28 mouse cellular contexts compared by ENCODE assay signal in the genomic region with DNA sequence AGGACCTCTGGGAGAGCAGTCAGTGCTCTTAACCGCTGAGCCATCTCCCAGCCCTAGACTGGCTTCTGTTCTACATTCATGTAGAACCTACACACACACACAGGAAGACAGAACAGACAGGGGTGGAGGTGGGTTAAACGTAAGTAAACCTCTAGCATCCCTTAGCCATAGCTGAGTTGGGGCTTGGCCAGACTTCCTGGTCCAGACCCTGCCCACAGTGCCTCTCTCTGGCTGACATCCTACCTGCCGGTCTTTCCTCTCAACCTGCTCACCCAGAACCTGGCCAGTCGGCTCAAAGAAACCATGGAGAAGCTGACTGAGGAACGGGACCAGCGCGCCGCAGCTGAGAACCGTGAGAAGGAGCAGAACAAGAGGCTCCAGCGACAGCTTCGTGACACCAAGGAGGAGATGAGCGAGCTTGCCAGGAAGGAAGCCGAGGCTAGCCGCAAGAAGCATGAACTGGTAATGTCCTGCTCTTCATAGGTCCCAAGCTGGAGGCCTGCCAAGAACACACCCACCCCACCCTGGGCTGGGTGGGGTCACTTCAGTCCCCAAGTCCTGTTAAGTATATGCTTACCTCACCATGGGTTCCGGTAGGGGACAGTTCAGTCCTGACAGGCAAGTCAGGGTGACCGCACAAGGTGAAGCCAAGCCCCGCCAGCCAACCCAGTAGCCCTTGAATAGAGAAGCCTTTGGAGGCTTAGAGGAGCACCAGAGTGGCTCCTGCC. TPM values are rescaled to one million over a fixed set of nuclear protein-coding genes. Genes with fewer than 3 reads are reported as not detected.
A peak's percentile ranks its signal among the peaks of the same experiment; 100 is the strongest.
DNase-seq lines count a peak whose midpoint lies in the region; ATAC-seq and TF ChIP-seq lines count a peak whose summit lies in the region.
"Had no signal": no experiment of that assay in that cellular context is flagged by ENCODE, and none has a peak within 500 bp of the region (broad histone marks: within the 10 kb centered on the region; RNA-seq: fewer than 3 reads in every experiment).

No protein-coding gene starts in this region.

- H3K9me3 ChIP-seq in heart, postnatal 0 days (replicated peaks; ENCODE audit: control insufficient read depth, low read length) = no peaks in the 10 kb centered on the region
- no peaks in the 10 kb centered on the region for H3K9me3 ChIP-seq in MEL (replicated peaks; ENCODE audit: insufficient read depth, low read length)
- H3K9me3 ChIP-seq in stomach, postnatal 0 days (ENCODE audit: control insufficient read depth, low read length) = no peaks in the 10 kb centered on the region
- H3K9me3 ChIP-seq: embryonic facial prominence, embryonic 12.5 days; heart, embryonic 10.5 days; hindbrain, embryonic 15.5 days; limb, embryonic 13.5 days; midbrain, embryonic 12.5 days had no signal

- TF ChIP-seq EP300 in heart, postnatal 0 days (IDR thresholded peaks at IDR 0.05; ENCODE audit: low read depth) = no peak
- TF ChIP-seq EP300 in MEL (IDR thresholded peaks at IDR 0.05; ENCODE audit: low read depth in 1 of 2, low read length in 2 of 2) = no peak
- TF ChIP-seq EP300 in stomach, postnatal 0 days (optimal IDR thresholded peaks at IDR 0.05) = no peak

- peaks cover 92% of the 10 kb centered on the region for H3K36me3 ChIP-seq in heart, postnatal 0 days (replicated peaks; ENCODE audit: control insufficient read depth, insufficient read depth, low read length)
- H3K36me3 ChIP-seq in MEL (ENCODE audit: control insufficient read depth in 1 of 2, insufficient read depth in 2 of 2, low read length in 2 of 2) = no peaks in the 10 kb centered on the region
- H3K36me3 ChIP-seq in stomach, postnatal 0 days (ENCODE audit: control insufficient read depth, insufficient read depth, low read length) = peaks cover 13% of the 10 kb centered on the region

- TF ChIP-seq RAD21 in MEL (IDR thresholded peaks at IDR 0.05; ENCODE audit: low read depth, low read length) = no peak

- no peak for TF ChIP-seq POLR2A in MEL (IDR thresholded peaks at IDR 0.05; ENCODE audit: control insufficient read depth in 1 of 2, insufficient read depth in 1 of 2, low read depth in 1 of 2, low read length in 2 of 2, poor library complexity in 1 of 2)

- TF ChIP-seq CTCF in heart, postnatal 0 days (IDR thresholded peaks at IDR 0.05; ENCODE audit: low read depth) = no peak
- no peak for TF ChIP-seq CTCF in MEL (IDR thresholded peaks at IDR 0.05 in 2 of 3, conservative IDR thresholded peaks at IDR 0.05 in 1 of 3; ENCODE audit: control insufficient read depth in 1 of 3, insufficient read depth in 1 of 3, low read depth in 2 of 3, low read length in 3 of 3, poor library complexity in 1 of 3, severe bottlenecking in 1 of 3)
- no peak for TF ChIP-seq CTCF in stomach, postnatal 0 days (IDR thresholded peaks at IDR 0.05; ENCODE audit: low read depth)

- no peak for DNase-seq in heart, postnatal 0 days (ENCODE audit: low spot score)
- DNase-seq in heart, postnatal 36 days = no peak
- peak; percentile 33 for DNase-seq in lung, postnatal 10 days
- DNase-seq in lung, postnatal 25 days (ENCODE audit: low spot score) = no peak
- no peak for DNase-seq in MEL (ENCODE audit: low read depth, low spot score)
- peak; percentile 58 for DNase-seq in stomach, postnatal 0 days (ENCODE audit: low spot score)
- no peak for DNase-seq in right cerebral cortex, postnatal 14 days
- DNase-seq: adrenal gland, adult 2 months; adrenal gland, postnatal 36 days; B cell, adult 2 months; cerebellum, adult 8-10 months; cerebellum, postnatal 36 days; embryo, embryonic 11 days; gastrocnemius, postnatal 14 days; kidney, adult 2 months; kidney, postnatal 4 days; thymus, postnatal 4 days had no signal

- WGBS in heart, postnatal 0 days = 88% methylated on average over 17 of the region's 17 CpGs
- WGBS in stomach, postnatal 0 days = 84% methylated on average over 17 of the region's 17 CpGs

- H3K4me3 ChIP-seq in heart, postnatal 0 days (ENCODE audit: low read depth, low read length) = no peak overlapping the region
- H3K4me3 ChIP-seq in MEL (ENCODE audit: control insufficient read depth in 1 of 2, insufficient read depth in 1 of 2, low read depth in 2 of 2, low read length in 2 of 2) = no peak overlapping the region
- no peak overlapping the region for H3K4me3 ChIP-seq in stomach, postnatal 0 days (ENCODE audit: low read depth, low read length)
- H3K4me3 ChIP-seq: embryonic facial prominence, embryonic 12.5 days; heart, embryonic 10.5 days; hindbrain, embryonic 15.5 days; limb, embryonic 13.5 days; midbrain, embryonic 12.5 days had no signal

- H3K4me1 ChIP-seq in heart, postnatal 0 days (ENCODE audit: control insufficient read depth, insufficient read depth) = no peaks in the 10 kb centered on the region
- no peaks in the 10 kb centered on the region for H3K4me1 ChIP-seq in MEL (ENCODE audit: control insufficient read depth in 1 of 2, insufficient read depth in 2 of 2, low read length in 2 of 2)
- no peaks in the 10 kb centered on the region for H3K4me1 ChIP-seq in stomach, postnatal 0 days (replicated peaks; ENCODE audit: control insufficient read depth, insufficient read depth)

- ATAC-seq in heart, postnatal 0 days (ENCODE audit: insufficient read depth, low read depth) = 0 out of 2 replicates have a peak, but pooled peaks have one; percentile 22
- peak; percentile 65 for ATAC-seq in stomach, postnatal 0 days (ENCODE audit: low FRiP score, low TSS enrichment)
- ATAC-seq: activated CD4-positive, CD25-positive, alpha-beta regulatory T cell, adult 4 months; forebrain, embryonic 14.5 days; inflammation-experienced regulatory T-cells, adult 6 months had no signal

- H3K9ac ChIP-seq in heart, postnatal 0 days (replicated peaks; ENCODE audit: low read depth, low read length) = no peak overlapping the region
- no peak overlapping the region for H3K9ac ChIP-seq in MEL (ENCODE audit: control insufficient read depth, low read depth, low read length, poor library complexity, severe bottlenecking)
- H3K9ac ChIP-seq in stomach, postnatal 0 days (ENCODE audit: low read length) = no peak overlapping the region
- H3K9ac ChIP-seq: embryonic facial prominence, embryonic 12.5 days; hindbrain, embryonic 15.5 days; limb, embryonic 13.5 days; midbrain, embryonic 12.5 days had no signal

- no peaks in the 10 kb centered on the region for H3K79me2 ChIP-seq in MEL (ENCODE audit: control insufficient read depth, insufficient read depth, low read length, poor library complexity)

- no peak overlapping the region for H3K27ac ChIP-seq in heart, postnatal 0 days (ENCODE audit: low read depth)
- H3K27ac ChIP-seq in MEL (ENCODE audit: control insufficient read depth, low read depth, low read length) = no peak overlapping the region
- no peak overlapping the region for H3K27ac ChIP-seq in stomach, postnatal 0 days (replicated peaks)
- H3K27ac ChIP-seq: embryonic facial prominence, embryonic 12.5 days; kidney, postnatal 0 days; limb, embryonic 13.5 days had no signal

- H3K27me3 ChIP-seq in heart, postnatal 0 days (ENCODE audit: control insufficient read depth, insufficient read depth, low read length) = no peaks in the 10 kb centered on the region
- H3K27me3 ChIP-seq in MEL (ENCODE audit: control insufficient read depth in 1 of 2, insufficient read depth in 2 of 2, low read length in 2 of 2) = no peaks in the 10 kb centered on the region
- H3K27me3 ChIP-seq in stomach, postnatal 0 days (ENCODE audit: control insufficient read depth, insufficient read depth, low read length) = no peaks in the 10 kb centered on the region
- H3K27me3 ChIP-seq: hindbrain, embryonic 15.5 days had no signal

- no peak overlapping the region for H3K4me2 ChIP-seq in heart, postnatal 0 days (ENCODE audit: low read depth, low read length)
- H3K4me2 ChIP-seq in stomach, postnatal 0 days (replicated peaks; ENCODE audit: low read depth) = no peak overlapping the region
- H3K4me2 ChIP-seq: embryonic facial prominence, embryonic 12.5 days; hindbrain, embryonic 15.5 days; limb, embryonic 13.5 days; liver, embryonic 11.5 days; midbrain, embryonic 12.5 days had no signal

- intact Hi-C loops in heart, postnatal 36 days (cut with DNase I) = no loop called here

TF ChIP-seq in MEL, 35 proteins besides CTCF, POLR2A, EP300 and RAD21:
- TF ChIP-seq TBP (IDR thresholded peaks at IDR 0.05; ENCODE audit: low read depth, low read length) (0 out of 2 replicates have a peak, but pooled peaks have one; percentile 40), ZC3H11A (IDR thresholded peaks at IDR 0.05; ENCODE audit: low read depth, low read length) (no peak)

RNA-seq across cellular contexts. Expression of a gene that starts 40.8 kb away (rescaled TPM):
- total RNA-seq in heart, postnatal 0 days (2014; rRNA removed; ENCODE audit: low replicate concordance) = 2.4 and 3.7 TPM in 2 replicates
- 2.6 and 3.1 TPM in 2 replicates for polyA plus RNA-seq in heart, postnatal 0 days (2015; fragmentation: Nextera tagmentation; extraction: Ambion mirVana)
- under 1 TPM; 0.53 to 0.89 TPM for total RNA-seq in heart, postnatal 36 days (2021)
- not detected in 2 replicates for total RNA-seq in MEL (2012; rRNA removed)
- polyA plus RNA-seq in MEL (2012; ENCODE audit: insufficient read depth in 1 of 2, insufficient read length in 2 of 2, low read depth in 1 of 2, low replicate concordance in 2 of 2, missing spikeins in 1 of 2) = not detected
- 8.4 and 10.1 TPM in 2 replicates for polyA plus RNA-seq in stomach, postnatal 0 days (2015; fragmentation: Nextera tagmentation; extraction: Ambion mirVana)
- total RNA-seq: megakaryocyte, adult 5-6 weeks had no signal

Comparison
In these comparisons a context has a peak if more than half of its experiments do, and no peak if none do; other contexts are left out.
1. DNase-seq: peak in lung, postnatal 10 days (single experiment) and stomach, postnatal 0 days (single experiment); none in heart, postnatal 0 days (single experiment), heart, postnatal 36 days (0 of 2), lung, postnatal 25 days (single experiment), MEL (single experiment) and right cerebral cortex, postnatal 14 days (single experiment).